Mouse (Mus musculus) layer of hippocampus, adult 8-10 months (tissue): ENCODE data around the gene AA986860. TPM values are rescaled to one million over a fixed set of nuclear protein-coding genes. Genes with fewer than 3 reads are reported as not detected.

ENCODE experiments used
- DNase-seq, 2 experiments: peaks; one replicate each; pipeline ENCODE4 v3.0.0; 2022; ENCODE audit warnings: low spot score in 2 of 2
- total RNA-seq, 4 experiments: library from RNA; stranded (reverse); gene quantifications; 2 replicates each; pipeline ENCODE4 v1.2.4; 2022

The AA986860 gene
- total RNA-seq, 4 experiments from 2014 or later, result 1.4 to 2.2 (median 1.5) TPM

DNA sequence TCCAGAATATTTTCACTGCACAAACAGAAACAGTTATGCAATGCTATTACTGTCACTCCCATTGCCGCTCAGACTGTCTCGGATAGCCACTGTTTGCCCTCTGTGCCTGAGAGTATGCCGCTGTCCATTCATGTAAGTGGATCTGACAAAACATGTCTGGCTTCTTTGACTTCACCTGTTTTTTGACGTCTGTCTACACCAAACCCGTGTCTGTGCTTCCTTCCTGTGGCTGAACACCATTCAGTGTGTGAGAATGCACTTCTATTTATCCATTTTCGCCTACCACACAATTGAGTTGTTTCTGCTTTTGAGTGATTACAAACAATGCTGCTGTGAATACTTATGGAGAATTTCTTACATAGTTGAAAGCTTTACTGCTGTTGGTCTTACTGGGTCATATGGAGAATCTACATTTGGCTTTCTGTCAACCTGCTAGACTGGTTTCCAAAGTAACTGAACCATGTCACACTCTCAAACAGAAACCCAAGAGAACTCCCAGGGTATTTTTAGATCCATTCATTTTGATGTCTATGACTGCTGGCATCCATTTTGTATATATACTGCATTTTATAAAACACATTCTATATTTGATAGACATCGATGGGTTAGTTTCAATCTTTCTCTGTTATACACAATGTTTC lies 44.0 kb downstream of the AA986860 start:
- DNase-seq, result no peak

DNA sequence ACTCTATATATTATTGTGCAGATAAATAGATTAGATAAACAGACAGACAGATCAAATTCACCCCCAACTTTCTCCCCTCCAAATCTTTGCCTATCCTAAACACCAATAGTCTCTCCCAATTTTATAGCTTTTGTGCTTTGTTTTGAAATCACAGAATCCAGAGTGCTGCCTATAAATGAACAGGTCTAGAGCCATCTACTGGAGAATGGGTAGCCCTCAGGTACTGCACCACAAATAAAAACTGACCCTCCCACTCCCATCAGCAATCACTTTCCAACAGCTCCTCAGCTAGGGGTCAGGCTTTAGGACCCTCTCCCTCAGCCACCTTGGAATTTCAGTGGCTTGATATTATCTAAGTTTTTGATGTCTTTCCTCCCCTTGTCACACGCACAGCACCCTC lies 44.9 kb downstream of the AA986860 start:
- no peak for DNase-seq

DNA sequence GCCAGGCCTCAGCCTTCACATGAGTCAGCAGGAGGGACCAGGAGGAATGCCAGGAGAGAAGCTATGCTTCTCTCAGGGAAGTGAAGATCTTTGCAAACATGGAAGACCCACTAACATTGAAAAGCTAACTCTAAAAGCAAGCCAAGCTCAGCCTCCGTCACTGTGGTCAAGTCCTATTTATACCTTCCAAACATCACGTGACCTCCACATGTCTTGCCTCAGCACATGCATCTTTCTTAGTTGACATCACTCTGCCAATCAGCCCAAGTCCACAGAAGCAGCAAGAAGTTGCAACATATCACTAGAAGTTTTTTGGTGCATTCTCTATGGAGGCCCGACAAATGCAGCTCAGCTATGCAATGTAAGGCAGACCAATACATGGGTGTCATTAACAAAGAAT lies 48.1 kb downstream of the AA986860 start:
- DNase-seq, result no peak

DNA sequence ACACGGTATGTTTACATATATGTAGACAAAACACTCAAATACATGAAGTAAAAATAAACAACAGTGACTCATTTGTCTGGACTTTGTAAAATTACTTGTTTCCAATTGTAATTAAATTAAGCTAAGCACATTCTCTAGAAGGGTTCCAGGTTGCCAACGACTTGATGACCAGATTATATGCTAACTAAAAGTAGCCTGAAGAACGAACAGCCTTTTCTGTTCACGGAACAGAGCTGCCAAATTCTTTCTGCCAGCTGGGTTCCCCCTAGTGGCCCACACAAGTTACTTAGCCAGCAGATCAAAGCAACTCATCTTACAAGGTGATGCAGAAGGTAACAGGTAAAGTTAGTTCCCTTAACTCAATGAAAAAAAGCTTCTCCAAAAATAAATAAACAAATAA lies 52.3 kb downstream of the AA986860 start:
- no peak for DNase-seq

DNA sequence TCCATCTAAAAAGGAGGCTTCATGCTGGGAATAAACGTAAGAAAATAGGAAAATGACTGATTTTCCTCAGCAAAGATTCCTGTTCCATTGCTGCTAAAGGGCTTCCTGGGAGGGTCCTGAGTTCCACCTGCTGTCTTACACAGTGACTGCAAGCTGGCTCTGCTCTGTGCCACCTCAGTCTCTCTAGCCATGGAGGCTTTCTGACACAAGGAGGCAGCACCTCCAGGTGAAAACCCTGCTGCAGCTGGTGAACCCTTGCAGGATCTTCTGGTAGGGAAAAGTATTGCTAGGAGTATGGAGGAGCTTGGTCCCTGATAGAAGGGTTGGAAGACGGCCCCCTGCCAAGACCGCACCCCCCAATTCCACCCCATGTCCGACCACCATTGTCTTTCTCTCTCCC lies 55.2 kb downstream of the AA986860 start:
- no peak for DNase-seq

DNA sequence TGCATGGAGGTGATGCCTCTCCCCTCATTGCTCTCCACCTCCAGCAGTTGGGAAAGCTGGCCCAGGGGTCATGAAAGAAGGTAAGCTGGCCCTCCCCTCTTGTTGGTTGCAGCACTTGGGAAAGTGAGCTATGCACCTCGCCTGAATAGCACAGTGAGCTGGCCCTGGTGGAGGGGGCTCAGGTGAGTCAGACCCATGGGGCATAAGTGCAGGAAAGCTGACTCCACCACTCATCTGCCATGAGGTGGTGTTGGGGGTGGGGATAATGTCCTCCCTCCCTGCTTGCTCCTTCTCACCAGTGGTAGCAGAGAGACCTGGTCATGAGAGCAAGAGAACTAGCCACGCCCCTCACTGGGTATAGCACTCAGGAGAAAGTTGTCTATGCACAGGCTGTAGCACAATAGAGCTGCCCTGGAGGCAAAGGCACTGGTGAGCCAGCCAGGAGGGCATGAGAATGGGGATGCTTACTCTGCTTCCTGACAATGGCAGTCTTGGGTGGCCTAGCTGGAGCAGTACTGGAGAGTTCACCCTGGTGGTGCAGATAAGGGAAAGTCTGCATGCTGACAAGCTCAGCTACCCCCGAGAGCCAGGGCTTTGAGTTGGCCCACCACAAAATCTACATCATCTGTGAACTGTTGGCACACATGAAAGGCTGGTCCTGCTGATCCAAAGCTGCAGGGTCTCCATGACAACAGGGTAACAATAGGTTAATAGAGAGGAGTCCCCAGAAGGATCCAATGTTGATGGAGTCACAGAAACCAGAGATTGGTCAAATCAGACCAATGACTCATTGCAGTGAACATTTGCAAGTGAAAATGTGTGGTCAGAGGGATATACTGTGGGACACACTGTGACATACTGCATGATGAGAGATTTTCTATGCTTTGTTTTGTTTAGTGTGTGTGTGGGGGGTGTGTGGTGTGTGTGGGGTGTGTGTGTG lies 58.0 kb downstream of the AA986860 start:
- DNase-seq, result no peak

Other genes starting within 250 kb of the AA986860 start
- under 1 TPM in 1 of 4 experiments, not detected in 3; 0.18 TPM for gene Zp3r, start 102.4 kb upstream of the AA986860 start, total RNA-seq
- 1 to 10 TPM in 1 of 4 experiments, under 1 TPM in 3; 0.53 to 1.2 (median 0.86) TPM for gene C4bp, start 70.3 kb upstream of the AA986860 start, total RNA-seq
- under 1 TPM in 1 of 4 experiments, not detected in 3; 0.29 TPM for gene Gm29427, start 16.2 kb upstream of the AA986860 start, total RNA-seq
- gene Yod1, start 14.6 kb upstream of the AA986860 start, total RNA-seq, result 10 to 100 TPM; 15.4 to 19.2 (median 17.2) TPM
- 10 to 100 TPM; 46.1 to 48.5 (median 48.2) TPM for gene Pfkfb2, start 2.7 kb upstream of the AA986860 start, total RNA-seq
- not detected for gene Fcamr, start 68.9 kb downstream of the AA986860 start, total RNA-seq
- not detected for gene Pigr, start 94.7 kb downstream of the AA986860 start, total RNA-seq
- gene Fcmr, start 133.7 kb downstream of the AA986860 start, total RNA-seq, result not detected
- gene Il24, start 155.5 kb downstream of the AA986860 start, total RNA-seq, result not detected
- gene Il20, start 179.5 kb downstream of the AA986860 start, total RNA-seq, result not detected
- gene Il19, start 208.1 kb downstream of the AA986860 start, total RNA-seq, result not detected